Mouse (Mus musculus): Measurements from ENCODE around the gene Nt5c3b.

- TF ChIP-seq CTCF (IDR thresholded peaks at IDR 0.05; ENCODE audit: low read depth) (no peak), EP300 (optimal IDR thresholded peaks at IDR 0.05) (no peak)
Measured at GRCm38 (mm10) chr11:100377989-100378388, 63.6 kb downstream of the Nt5c3b start.
